ENCODE assay signal across 23 mouse cellular contexts in the genomic region with DNA sequence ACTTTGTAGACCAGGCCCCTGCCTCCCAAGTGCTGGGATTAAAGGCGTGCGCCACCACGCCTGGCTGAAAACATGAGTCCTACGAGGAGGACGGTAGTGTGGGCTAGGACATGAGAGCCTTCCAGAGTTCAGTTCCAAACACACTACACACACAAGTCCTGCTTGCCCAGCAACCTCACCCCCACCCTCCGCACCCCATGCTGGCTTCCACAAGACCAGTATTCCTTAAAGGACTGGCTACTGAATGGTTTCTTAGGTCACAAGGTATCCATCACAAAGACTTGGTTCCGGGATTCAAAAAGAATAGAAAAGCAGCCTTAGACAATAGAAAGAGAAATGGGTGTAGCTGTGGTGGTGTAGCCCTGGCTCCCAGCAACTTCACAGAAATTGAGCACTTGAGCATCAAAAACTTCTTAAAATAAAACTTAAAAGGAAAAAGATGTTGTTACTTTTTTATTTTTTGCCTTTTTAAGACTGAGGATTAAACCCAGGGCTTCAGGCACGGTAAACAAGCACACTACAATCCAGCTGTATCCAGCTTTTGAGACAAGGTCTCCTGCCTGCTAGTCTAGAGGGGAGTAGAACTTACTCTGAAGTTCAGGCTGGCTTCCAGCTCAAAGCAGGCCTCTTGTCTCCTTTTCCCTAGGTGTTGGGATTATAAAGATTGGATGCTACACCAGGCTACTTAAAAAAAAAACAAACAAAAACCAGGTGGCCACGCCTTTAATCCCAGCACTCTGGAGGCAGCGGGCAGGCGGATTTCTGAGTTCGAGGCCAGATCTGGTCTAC. TPM values are rescaled to one million over a fixed set of nuclear protein-coding genes. Genes with fewer than 3 reads are reported as not detected.
A peak's percentile ranks its signal among the peaks of the same experiment; 100 is the strongest.
DNase-seq lines count a peak whose midpoint lies in the region; TF ChIP-seq lines count a peak whose summit lies in the region.
"Had no signal": no experiment of that assay in that cellular context is flagged by ENCODE, and none has a peak within 500 bp of the region (broad histone marks: within the 10 kb centered on the region; RNA-seq: fewer than 3 reads in every experiment).

No protein-coding gene starts in this region.

- no peak for TF ChIP-seq POLR2A in ES-Bruce4 (IDR thresholded peaks at IDR 0.05; ENCODE audit: insufficient read depth, low read length)

- DNase-seq in ES-E14 (ENCODE audit: low read depth, low spot score) = no peak
- peak; percentile 97 for DNase-seq in ZHBTc4 (ENCODE audit: low read depth, low spot score)
- DNase-seq in gastrocnemius, postnatal 14 days = no peak
- no peak for DNase-seq in left cerebral cortex, adult 8-10 months (ENCODE audit: low spot score in 2 of 2)
- DNase-seq in heart, adult 9 months (ENCODE audit: low spot score in 2 of 2) = no peak
- DNase-seq: adrenal gland, adult 8-10 months; adrenal gland, postnatal 14 days; adrenal gland, postnatal 36 days; cerebellum, adult 11-12 months; cerebellum, adult 2 months; cerebellum, adult 9-10 months; cerebellum, postnatal 10 days; cerebellum, postnatal 25 days; forebrain, postnatal 0 days had no signal

- H3K4me1 ChIP-seq in ES-Bruce4 (ENCODE audit: control insufficient read depth, insufficient read depth, low read length) (peaks cover 6% of the 10 kb centered on the region), ES-E14 (ENCODE audit: control insufficient read depth in 2 of 2, insufficient read depth in 2 of 2, low read length in 2 of 2, poor library complexity in 1 of 2) (peaks cover 19 to 21% of the 10 kb centered on the region in 2 experiments)
- H3K4me1 ChIP-seq: embryonic facial prominence, embryonic 10.5 days; embryonic facial prominence, embryonic 12.5 days; forebrain, embryonic 13.5 days; forebrain, embryonic 15.5 days had no signal

- H3K9me3 ChIP-seq in ES-Bruce4 (replicated peaks; ENCODE audit: control insufficient read depth, insufficient read depth, low read length, poor library complexity, severe bottlenecking) (peaks cover 2% of the 10 kb centered on the region; the same call in 1 of the 2 replicates), ES-E14 (ENCODE audit: control insufficient read depth, insufficient read depth, low read depth, low read length) (no peaks in the 10 kb centered on the region)
- H3K9me3 ChIP-seq: embryonic facial prominence, embryonic 10.5 days; embryonic facial prominence, embryonic 12.5 days; forebrain, embryonic 13.5 days; forebrain, embryonic 15.5 days had no signal

- no peak for TF ChIP-seq CTCF in ES-Bruce4 (IDR thresholded peaks at IDR 0.05; ENCODE audit: low read depth, low read length)

- TF ChIP-seq EP300 in ES-Bruce4 (IDR thresholded peaks at IDR 0.05; ENCODE audit: insufficient read depth, low read depth, low read length) = peak; percentile 100

- in situ Hi-C loops in ES-E14 (cut with MboI; ENCODE audit: low sequenced_read_pairs in 2 of 2, unreplicated experiment in 2 of 2) = no loop called here

- intact Hi-C loops in gastrocnemius, postnatal 14 days (cut with DNase I; ENCODE audit: low total_unique reads) = no loop called here

- no peaks in the 10 kb centered on the region for H3K27me3 ChIP-seq in ES-Bruce4 (ENCODE audit: control insufficient read depth, insufficient read depth, low read length, poor library complexity, severe bottlenecking)
- H3K27me3 ChIP-seq: embryonic facial prominence, embryonic 12.5 days; forebrain, embryonic 13.5 days; forebrain, embryonic 15.5 days had no signal

- peak overlapping the region; percentile 100 for H3K27ac ChIP-seq in ES-Bruce4 (ENCODE audit: insufficient read depth, low read length)
- H3K27ac ChIP-seq in ES-E14 (ENCODE audit: insufficient read depth, low read depth, low read length, poor library complexity, severe bottlenecking) = peak overlapping the region; percentile 100
- H3K27ac ChIP-seq: embryonic facial prominence, embryonic 10.5 days; embryonic facial prominence, embryonic 12.5 days; forebrain, embryonic 13.5 days; forebrain, embryonic 15.5 days had no signal

- H3K36me3 ChIP-seq in ES-Bruce4 (ENCODE audit: control insufficient read depth, insufficient read depth, low read length, poor library complexity, severe bottlenecking) (no peaks in the 10 kb centered on the region), ES-E14 (ENCODE audit: control insufficient read depth, insufficient read depth, low read length, poor library complexity, severe bottlenecking) (no peaks in the 10 kb centered on the region)
- H3K36me3 ChIP-seq: embryonic facial prominence, embryonic 10.5 days; embryonic facial prominence, embryonic 12.5 days; forebrain, embryonic 15.5 days had no signal

- H3K4me3 ChIP-seq in ES-Bruce4 (ENCODE audit: low read depth, low read length) (no peak overlapping the region), ES-E14 (ENCODE audit: insufficient read depth in 1 of 2, low read depth in 1 of 2, low read length in 2 of 2, poor library complexity in 1 of 2, severe bottlenecking in 1 of 2) (peak overlapping the region in 1 of 2 experiments; percentile 10; a peak in 1 of 4 replicates)
- H3K4me3 ChIP-seq: embryonic facial prominence, embryonic 10.5 days; embryonic facial prominence, embryonic 12.5 days; forebrain, embryonic 13.5 days; forebrain, embryonic 15.5 days had no signal

- H3K9ac ChIP-seq in ES-Bruce4 (ENCODE audit: low read depth, poor library complexity, severe bottlenecking) = peak overlapping the region; percentile 60
- H3K9ac ChIP-seq in ES-E14 (ENCODE audit: insufficient read depth, low read depth, low read length, poor library complexity, severe bottlenecking) = peak overlapping the region; percentile 74
- H3K9ac ChIP-seq: embryonic facial prominence, embryonic 12.5 days; forebrain, embryonic 13.5 days; forebrain, embryonic 15.5 days; forebrain, postnatal 0 days had no signal

TF ChIP-seq in ES-E14, 5 proteins besides CTCF, POLR2A, EP300 and RAD21:
- TF ChIP-seq CHD2 (IDR thresholded peaks at IDR 0.05; ENCODE audit: low read depth, low read length) = no peak
- TF ChIP-seq MAFK (IDR thresholded peaks at IDR 0.05; ENCODE audit: insufficient read depth, low read depth, low read length) = no peak

RNA-seq across cellular contexts. Expression of gene Nlrp12, which starts 37.3 kb away (rescaled TPM):
- 0.20 TPM in 1 of 2 replicates, not detected in the other for polyA plus RNA-seq in ES-Bruce4 (2011; ENCODE audit: insufficient read depth, insufficient read length, low read depth, missing spikeins)
- total RNA-seq in ES-E14 (2012; rRNA removed) = 3.7 and 8.0 TPM in 2 replicates
- total RNA-seq in gastrocnemius, postnatal 14 days (2021) = not detected
- total RNA-seq in left cerebral cortex, adult 8-10 months (2022) = not detected
- total RNA-seq: forebrain, postnatal 0 days; MEL had no signal
- polyA plus RNA-seq: cerebellum, adult 2 months; forebrain, embryonic 11.5 days; forebrain, embryonic 13.5 days; forebrain, embryonic 15.5 days had no signal

RNA-seq across cellular contexts. Expression of gene AU018091, which starts 43.2 kb away (rescaled TPM):
- polyA plus RNA-seq in ES-Bruce4 (2011; ENCODE audit: insufficient read depth, insufficient read length, low read depth, missing spikeins) = 64.8 and 68.3 TPM in 2 replicates
- total RNA-seq in ES-E14 (2012; rRNA removed) = 198 and 373 TPM in 2 replicates
- total RNA-seq in gastrocnemius, postnatal 14 days (2021) = not detected
- not detected for total RNA-seq in left cerebral cortex, adult 8-10 months (2022)
- total RNA-seq: adrenal gland, adult 18-20 months; adrenal gland, adult 8-10 months; adrenal gland, postnatal 14 days; adrenal gland, postnatal 36 days; forebrain, postnatal 0 days; MEL had no signal
- polyA plus RNA-seq: cerebellum, adult 2 months; cortical plate, adult 2 months; forebrain, embryonic 13.5 days; forebrain, embryonic 15.5 days; forebrain, postnatal 0 days had no signal

Comparison
In these comparisons a context has a peak if more than half of its experiments do, and no peak if none do; other contexts are left out.
1. RNA of gene AU018091, which starts 43.2 kb away (total RNA-seq): 198 to 373 TPM in ES-E14; not detected in gastrocnemius, postnatal 14 days and not detected in left cerebral cortex, adult 8-10 months; every median in the first group is over 100 times any median in the second.